Comparison of ENCODE assay signal across 10 mouse cellular contexts in genomic region chr14:57069906-57070305, GRCm38 (mm10). TPM values are rescaled to one million over a fixed set of nuclear protein-coding genes. Genes with fewer than 3 reads are reported as not detected.
DNase-seq lines count a peak whose midpoint lies in the region; TF ChIP-seq lines count a peak whose summit lies in the region.
"Not testable (repeated sequence)": the region's sequence is repeated elsewhere in the genome, so short reads cannot be mapped to it uniquely, and the experiment has no call there.
"Had no signal": no experiment of that assay in that cellular context is flagged by ENCODE, and none has a peak within 500 bp of the region (broad histone marks: within the 10 kb centered on the region; RNA-seq: fewer than 3 reads in every experiment).

No protein-coding gene starts in this region.

- WGBS in lung, adult 2 months, result 3% methylated on average over 2 of the region's 2 CpGs

- H3K36me3 ChIP-seq in ES-E14 (ENCODE audit: control insufficient read depth, insufficient read depth, low read length, poor library complexity, severe bottlenecking), result not testable (repeated sequence)

- H3K4me1 ChIP-seq in ES-E14 (ENCODE audit: control insufficient read depth in 2 of 2, insufficient read depth in 2 of 2, low read length in 2 of 2, poor library complexity in 1 of 2); lung, adult 2 months (ENCODE audit: control insufficient read depth, insufficient read depth, low read length): not testable (repeated sequence)

- H3K27ac ChIP-seq in ES-E14 (ENCODE audit: insufficient read depth, low read depth, low read length, poor library complexity, severe bottlenecking); layer of hippocampus, adult 2 months: not testable (repeated sequence)

- peak; percentile 62 for DNase-seq in ES-E14 (ENCODE audit: low read depth, low spot score)
- peak; percentile 45 for DNase-seq in brain, adult 2 months (ENCODE audit: low read depth, low spot score)
- peak; percentile 50 for DNase-seq in embryo, embryonic 11 days
- peak; percentile 18 to 37 for DNase-seq in heart, postnatal 36 days
- DNase-seq in layer of hippocampus, adult 2 months (ENCODE audit: low spot score in 2 of 2), result peak; percentile 19 to 65
- peak; percentile 46 for DNase-seq in lung, adult 2 months
- peak; percentile 36 for DNase-seq in ovary, postnatal 36 days (ENCODE audit: low spot score)
- peak; percentile 68 for DNase-seq in thymus, postnatal 0 days (ENCODE audit: low spot score)

- intact Hi-C loops in heart, postnatal 36 days (cut with DNase I), result loop anchor here (5.0 kb wide), 1 partner anchor 693 kb away; no protein-coding TSS in a partner anchor

- not testable (repeated sequence) for H3K9ac ChIP-seq in ES-E14 (ENCODE audit: insufficient read depth, low read depth, low read length, poor library complexity, severe bottlenecking)

- in situ Hi-C loops in ES-E14 (cut with MboI; ENCODE audit: low sequenced_read_pairs in 2 of 2, unreplicated experiment in 2 of 2), result loop anchor here (10.0 kb wide), 4 partner anchors 85 to 695 kb away; no protein-coding TSS in a partner anchor

- peak; percentile 75 for TF ChIP-seq CTCF in layer of hippocampus, adult 2 months (conservative IDR thresholded peaks at IDR 0.05)
- peak; percentile 19; the same call in 1 of the 2 replicates for TF ChIP-seq CTCF in lung, adult 2 months (IDR thresholded peaks at IDR 0.05; ENCODE audit: insufficient read depth, low read length)

- not testable (repeated sequence) for H3K4me3 ChIP-seq in ES-E14 (ENCODE audit: insufficient read depth in 1 of 2, low read depth in 1 of 2, low read length in 2 of 2, poor library complexity in 1 of 2, severe bottlenecking in 1 of 2); layer of hippocampus, adult 2 months; lung, adult 2 months (replicated peaks; ENCODE audit: extremely low read depth, low read depth, low read length)

- TF ChIP-seq POLR2A in lung, adult 2 months (IDR thresholded peaks at IDR 0.05; ENCODE audit: borderline replicate concordance, extremely low read depth, low read depth, low read length), result not testable (repeated sequence)

- H3K9me3 ChIP-seq in ES-E14 (ENCODE audit: control insufficient read depth, insufficient read depth, low read depth, low read length), result not testable (repeated sequence)

TF ChIP-seq in ES-E14, 5 proteins besides CTCF, POLR2A, EP300 and RAD21:
- peak; percentile 82 for TF ChIP-seq ZC3H11A (IDR thresholded peaks at IDR 0.05; ENCODE audit: borderline replicate concordance, low read depth, low read length)

RNA-seq across cellular contexts. Expression of gene Gja3, which starts 12.0 kb away (rescaled TPM):
- 0.31 and 1.1 TPM in 2 replicates for total RNA-seq in ES-E14 (2012; rRNA removed)
- total RNA-seq in heart, postnatal 36 days (2021), result 10 to 100 TPM; 14.8 to 18.4 TPM
- under 1 TPM; 0.32 to 0.33 TPM for total RNA-seq in layer of hippocampus, adult 2 months (2021)
- 0.24 and 0.97 TPM in 2 replicates for polyA plus RNA-seq in lung, adult 2 months (2012; rRNA removed)
- polyA plus RNA-seq in thymus, postnatal 0 days (2015; fragmentation: Nextera tagmentation; extraction: Ambion mirVana), result 0.10 and 0.14 TPM in 2 replicates
- polyA plus RNA-seq: forebrain, embryonic 13.5 days had no signal

RNA-seq across cellular contexts. Expression of gene Gjb2, which starts 34.6 kb away (rescaled TPM):
- total RNA-seq in ES-E14 (2012; rRNA removed), result 0.58 and 0.76 TPM in 2 replicates
- total RNA-seq in heart, postnatal 36 days (2021), result not detected
- total RNA-seq in layer of hippocampus, adult 2 months (2021), result 1 to 10 TPM; 6.2 to 9.5 TPM
- polyA plus RNA-seq in lung, adult 2 months (2012; rRNA removed), result 1.7 and 18.7 TPM in 2 replicates
- polyA plus RNA-seq in thymus, postnatal 0 days (2015; fragmentation: Nextera tagmentation; extraction: Ambion mirVana), result 3.7 and 4.7 TPM in 2 replicates
- polyA plus RNA-seq: heart, embryonic 14.5 days had no signal

RNA-seq across cellular contexts. Expression of gene Gm4491, which starts 45.8 kb away (rescaled TPM):
- not detected in 2 replicates for total RNA-seq in ES-E14 (2012; rRNA removed)
- not detected for total RNA-seq in heart, postnatal 36 days (2021)
- under 1 TPM; 0.79 to 0.91 TPM for total RNA-seq in layer of hippocampus, adult 2 months (2021)
- polyA plus RNA-seq in lung, adult 2 months (2012; rRNA removed), result not detected in 2 replicates
- not detected in 2 replicates for polyA plus RNA-seq in thymus, postnatal 0 days (2015; fragmentation: Nextera tagmentation; extraction: Ambion mirVana)
- polyA plus RNA-seq: forebrain, embryonic 13.5 days; heart, embryonic 14.5 days had no signal
